Mouse (Mus musculus): ENCODE data around the gene Vmn2r83. TPM values are rescaled to one million over a fixed set of nuclear protein-coding genes. Genes with fewer than 3 reads are reported as not detected.
"Not testable (repeated sequence)": the region's sequence is repeated elsewhere in the genome, so short reads cannot be mapped to it uniquely, and the experiment has no call there.

Gene Vmn2r83
- not detected in 2 replicates for polyA plus RNA-seq (2015; fragmentation: Nextera tagmentation; extraction: Ambion mirVana)

- no peak for ATAC-seq (ENCODE audit: low read depth)
- no peak within 1 kb of the TSS for H3K4me3 ChIP-seq
Observed at GRCm38 (mm10) chr10:79468431-79468830, at the start of gene Vmn2r83. Vmn2r83 (plus strand) TSS chr10:79468731.

GRCm38 (mm10) chr10:79435141-79435820 lies 33.2 kb upstream of the Vmn2r83 start:
- H3K9ac ChIP-seq; H3K4me2 ChIP-seq; H3K27ac ChIP-seq (replicated peaks); H3K4me1 ChIP-seq (replicated peaks); H3K4me3 ChIP-seq; ATAC-seq (ENCODE audit: low read depth); H3K27me3 ChIP-seq; H3K36me3 ChIP-seq; H3K9me3 ChIP-seq: not testable (repeated sequence)
- WGBS = 89% methylated on average over 23 of the region's 23 CpGs

More at GRCm38 (mm10) chr10:79468431-79468830, at the start of gene Vmn2r83:
- H3K9me3 ChIP-seq = no peaks in the 10 kb centered on the region
- H3K36me3 ChIP-seq = no peaks in the 10 kb centered on the region
- no peak within 1 kb of the TSS for H3K4me2 ChIP-seq
- no peaks in the 10 kb centered on the region for H3K4me1 ChIP-seq (replicated peaks)
- no peak within 1 kb of the TSS for H3K27ac ChIP-seq (replicated peaks)
- H3K27me3 ChIP-seq = no peaks in the 10 kb centered on the region
- no peak within 1 kb of the TSS for H3K9ac ChIP-seq

DNA sequence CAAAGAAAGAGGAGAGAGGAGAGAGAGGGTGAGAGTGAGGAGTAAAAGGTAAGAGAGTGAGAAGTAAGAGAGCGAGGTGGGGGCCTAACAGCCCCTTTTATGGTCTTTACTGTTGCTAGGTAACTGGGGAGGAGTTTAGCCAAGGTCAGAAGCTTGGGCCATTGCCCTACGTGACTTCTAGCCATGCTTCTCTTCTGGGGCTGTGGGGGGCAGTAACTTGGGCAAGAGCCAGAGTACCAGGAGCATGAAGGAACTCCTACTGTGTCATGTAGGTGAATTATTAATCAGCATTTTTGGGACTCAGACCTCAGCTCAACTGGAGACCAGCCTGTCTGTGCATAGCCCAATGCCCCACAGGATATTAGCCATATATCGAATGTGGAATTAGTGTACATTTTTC lies 27.4 kb downstream of the Vmn2r83 start:
- H3K27ac ChIP-seq (replicated peaks) = no peak overlapping the region
- H3K4me2 ChIP-seq = no peak overlapping the region
- H3K36me3 ChIP-seq = no peaks in the 10 kb centered on the region
- H3K4me1 ChIP-seq (replicated peaks) = no peaks in the 10 kb centered on the region
- H3K4me3 ChIP-seq = no peak overlapping the region
- no peak overlapping the region for H3K9ac ChIP-seq
- no peaks in the 10 kb centered on the region for H3K27me3 ChIP-seq
- no peaks in the 10 kb centered on the region for H3K9me3 ChIP-seq
- 59% methylated on average over 3 of the region's 3 CpGs for WGBS
- no peak for ATAC-seq (ENCODE audit: low read depth)

DNA sequence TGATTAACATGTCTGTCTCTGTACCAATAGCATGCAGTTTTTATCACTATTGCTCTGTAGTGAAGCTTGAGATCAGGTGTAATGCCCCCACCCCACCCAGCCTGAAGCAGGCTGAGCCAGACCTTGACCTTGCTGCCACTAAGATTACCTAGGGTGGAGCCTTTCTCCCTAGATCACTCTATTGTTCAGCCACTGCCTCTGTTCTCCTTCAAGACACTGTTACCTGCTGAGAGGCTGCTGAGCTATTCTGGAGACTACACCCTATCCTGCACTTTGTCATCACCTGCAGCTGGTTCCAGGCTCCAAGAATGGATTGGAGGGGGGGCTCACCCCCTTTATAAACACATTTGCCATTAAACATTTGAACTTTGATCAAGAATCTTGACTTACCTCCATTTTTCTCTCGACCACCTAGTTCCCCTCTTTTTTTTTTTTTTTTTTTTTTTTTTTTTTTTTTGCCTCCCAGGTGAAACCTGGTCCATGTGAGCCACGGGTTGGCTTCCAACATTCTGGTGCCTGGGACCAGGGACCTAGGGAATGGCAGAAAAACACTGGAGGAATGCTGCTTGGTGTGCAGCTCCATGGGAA lies 28.3 kb downstream of the Vmn2r83 start:
- H3K9me3 ChIP-seq = no peaks in the 10 kb centered on the region
- no peaks in the 10 kb centered on the region for H3K4me1 ChIP-seq (replicated peaks)
- H3K36me3 ChIP-seq = no peaks in the 10 kb centered on the region
- H3K4me3 ChIP-seq = no peak overlapping the region
- ATAC-seq (ENCODE audit: low read depth) = no peak
- no peak overlapping the region for H3K9ac ChIP-seq
- 56% methylated on average over 2 of the region's 2 CpGs for WGBS
- H3K4me2 ChIP-seq = no peak overlapping the region
- no peaks in the 10 kb centered on the region for H3K27me3 ChIP-seq
- no peak overlapping the region for H3K27ac ChIP-seq (replicated peaks)

DNA sequence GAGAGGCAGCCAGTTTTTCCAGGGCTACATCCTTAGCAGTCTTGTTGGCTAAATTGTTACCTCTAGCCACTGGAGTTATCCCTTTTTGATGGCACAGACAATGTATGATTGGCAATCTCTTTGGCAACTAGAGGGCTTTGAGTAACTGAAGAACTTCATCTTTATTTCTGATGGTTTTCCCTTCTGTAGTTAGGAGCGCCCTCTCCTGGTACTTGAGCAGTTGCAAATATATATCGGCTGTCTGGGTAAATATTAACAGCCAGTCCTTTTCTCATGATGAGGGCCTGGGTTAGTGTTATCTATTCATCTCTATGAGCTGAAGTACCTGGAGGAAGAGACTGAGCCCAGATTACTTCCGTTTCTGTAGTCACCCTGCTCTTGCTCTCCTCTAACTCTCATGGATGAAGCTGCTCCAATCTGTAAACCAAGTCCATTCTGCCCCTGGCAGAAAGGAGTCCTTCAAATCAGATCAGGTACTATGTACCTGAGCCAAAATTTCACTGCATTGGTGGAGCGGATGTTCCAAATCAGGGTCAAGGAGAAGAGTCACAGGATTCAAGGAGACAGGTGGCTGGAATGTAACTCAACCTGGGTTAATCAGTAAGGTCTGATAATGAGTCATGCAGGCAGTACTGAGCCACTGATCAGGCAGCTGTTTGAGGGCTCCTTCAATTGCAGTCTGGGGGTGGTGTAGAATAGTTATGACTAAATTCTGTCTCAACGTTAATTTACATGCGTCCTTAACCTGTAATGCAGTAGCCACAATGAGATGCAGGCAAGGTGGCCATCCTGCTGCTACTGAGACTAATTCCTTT lies 34.5 kb downstream of the Vmn2r83 start:
- WGBS = 67% methylated on average over 6 of the region's 6 CpGs
- no peaks in the 10 kb centered on the region for H3K27me3 ChIP-seq

GRCm38 (mm10) chr10:79506709-79507108 lies 38.2 kb downstream of the Vmn2r83 start:
- ATAC-seq (ENCODE audit: low read depth) = no peak
- no peaks in the 10 kb centered on the region for H3K36me3 ChIP-seq
- no peak overlapping the region for H3K9ac ChIP-seq

More for the DNA sequence above, 34.5 kb downstream of the Vmn2r83 start:
- no peak overlapping the region for H3K4me2 ChIP-seq
- no peak overlapping the region for H3K9ac ChIP-seq
- H3K4me3 ChIP-seq = no peak overlapping the region
- H3K27ac ChIP-seq (replicated peaks) = no peak overlapping the region
- H3K36me3 ChIP-seq = no peaks in the 10 kb centered on the region
- no peak for ATAC-seq (ENCODE audit: low read depth)
- H3K9me3 ChIP-seq = no peaks in the 10 kb centered on the region
- no peaks in the 10 kb centered on the region for H3K4me1 ChIP-seq (replicated peaks)

GRCm38 (mm10) chr10:79524433-79524832 lies 55.9 kb downstream of the Vmn2r83 start:
- H3K9me3 ChIP-seq = no peaks in the 10 kb centered on the region
- H3K9ac ChIP-seq = no peak overlapping the region
- no peak overlapping the region for H3K4me2 ChIP-seq
- no peak for ATAC-seq (ENCODE audit: low read depth)
- H3K4me1 ChIP-seq (replicated peaks) = no peaks in the 10 kb centered on the region
- WGBS = 86% methylated on average over 1 of the region's 1 CpGs
- peaks cover 17% of the 10 kb centered on the region; the same call in 1 of the 2 replicates for H3K36me3 ChIP-seq
- H3K4me3 ChIP-seq = no peak overlapping the region
- H3K27ac ChIP-seq (replicated peaks) = no peak overlapping the region
- no peaks in the 10 kb centered on the region for H3K27me3 ChIP-seq

More at GRCm38 (mm10) chr10:79506709-79507108, 38.2 kb downstream of the Vmn2r83 start:
- Histone ChIP-seq H3K4me1 (replicated peaks) (no peaks in the 10 kb centered on the region), H3K4me3 (no peak overlapping the region), H3K9me3 (no peaks in the 10 kb centered on the region), H3K27me3 (no peaks in the 10 kb centered on the region), H3K27ac (replicated peaks) (no peak overlapping the region), H3K4me2 (no peak overlapping the region)
- WGBS = 91% methylated on average over 2 of the region's 2 CpGs

DNA sequence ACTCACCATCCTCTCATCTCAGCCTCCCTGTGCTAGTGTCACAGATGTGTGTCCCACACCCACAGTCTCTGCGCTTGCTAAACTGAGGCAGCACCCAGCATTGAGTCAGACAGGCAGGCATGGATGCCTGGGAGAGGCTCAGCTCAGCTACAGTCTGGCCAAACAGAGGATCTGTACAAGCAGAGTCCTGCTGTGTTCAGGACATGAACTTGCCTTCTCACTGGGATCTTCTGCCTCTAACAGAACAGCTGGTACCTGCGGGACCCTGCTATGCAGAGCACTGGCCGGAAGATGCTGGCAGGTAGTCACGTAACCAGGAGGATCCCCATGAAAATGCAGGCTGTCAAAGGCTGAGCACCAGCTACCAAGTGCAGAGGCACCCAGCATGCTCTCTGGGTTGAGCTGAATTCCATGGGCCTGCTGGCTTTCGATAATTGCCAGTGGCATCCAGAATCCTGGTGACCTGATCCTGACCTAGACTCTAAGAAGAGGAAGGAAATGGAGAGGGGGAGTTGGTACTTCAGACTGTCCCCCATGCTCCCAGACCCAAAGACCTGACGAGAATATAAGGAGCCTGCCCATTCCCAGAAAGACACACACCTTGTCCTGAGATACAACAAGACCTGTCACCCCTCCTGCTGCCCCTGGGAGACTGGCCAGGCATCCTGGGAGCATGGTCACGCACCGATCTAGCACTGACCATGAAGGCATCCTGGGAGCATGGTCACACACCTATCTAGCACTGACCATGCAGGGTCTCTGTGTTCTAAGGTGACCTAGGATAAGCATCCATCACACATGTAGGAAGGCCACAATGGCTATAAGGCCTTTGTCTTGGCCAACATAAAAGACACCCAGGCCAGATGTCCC lies 57.2 kb downstream of the Vmn2r83 start:
- no peaks in the 10 kb centered on the region for H3K27me3 ChIP-seq
- no peaks in the 10 kb centered on the region for H3K9me3 ChIP-seq
- no peak overlapping the region for H3K27ac ChIP-seq (replicated peaks)
- H3K4me1 ChIP-seq (replicated peaks) = no peaks in the 10 kb centered on the region
- H3K9ac ChIP-seq = no peak overlapping the region
- H3K4me2 ChIP-seq = no peak overlapping the region
- 87% methylated on average over 8 of the region's 8 CpGs for WGBS
- no peak overlapping the region for H3K4me3 ChIP-seq
- no peak for ATAC-seq (ENCODE audit: low read depth)
- peaks cover 17% of the 10 kb centered on the region; the same call in 1 of the 2 replicates for H3K36me3 ChIP-seq

- Histone ChIP-seq H3K27me3 (no peaks in the 10 kb centered on the region), H3K4me3 (no peak overlapping the region), H3K36me3 (peaks cover 17% of the 10 kb centered on the region; the same call in 1 of the 2 replicates), H3K9ac (no peak overlapping the region), H3K4me2 (no peak overlapping the region), H3K4me1 (replicated peaks) (no peaks in the 10 kb centered on the region), H3K9me3 (no peaks in the 10 kb centered on the region), H3K27ac (replicated peaks) (no peak overlapping the region)
- ATAC-seq (ENCODE audit: low read depth) = no peak
- WGBS = 90% methylated on average over 12 of the region's 12 CpGs
Observed at GRCm38 (mm10) chr10:79526661-79527452, 58.3 kb downstream of the Vmn2r83 start.

GRCm38 (mm10) chr10:79527453-79527845 lies 58.9 kb downstream of the Vmn2r83 start:
- WGBS = 88% methylated on average over 6 of the region's 6 CpGs
- H3K36me3 ChIP-seq = peaks cover 17% of the 10 kb centered on the region; the same call in 1 of the 2 replicates
- H3K9ac ChIP-seq = no peak overlapping the region
- no peak for ATAC-seq (ENCODE audit: low read depth)
- H3K9me3 ChIP-seq = no peaks in the 10 kb centered on the region
- H3K4me3 ChIP-seq = no peak overlapping the region
- no peaks in the 10 kb centered on the region; the same call in 1 of the 2 replicates for H3K4me1 ChIP-seq (replicated peaks)
- H3K4me2 ChIP-seq = no peak overlapping the region
- H3K27ac ChIP-seq (replicated peaks) = no peak overlapping the region
- H3K27me3 ChIP-seq = no peaks in the 10 kb centered on the region

GRCm38 (mm10) chr10:79528081-79528480 lies 59.5 kb downstream of the Vmn2r83 start:
- no peak overlapping the region for H3K4me2 ChIP-seq
- H3K4me1 ChIP-seq (replicated peaks) = peaks cover 6% of the 10 kb centered on the region
- no peaks in the 10 kb centered on the region for H3K27me3 ChIP-seq
- no peak overlapping the region for H3K9ac ChIP-seq
- no peak for ATAC-seq (ENCODE audit: low read depth)
- H3K9me3 ChIP-seq = no peaks in the 10 kb centered on the region
- peaks cover 17% of the 10 kb centered on the region; the same call in 1 of the 2 replicates for H3K36me3 ChIP-seq
- H3K4me3 ChIP-seq = no peak overlapping the region
- no peak overlapping the region for H3K27ac ChIP-seq (replicated peaks)
- 78% methylated on average over 3 of the region's 3 CpGs for WGBS
